Mouse (Mus musculus) ES-Bruce4 (cell line): ENCODE results near the gene Mlxip. TPM values are rescaled to one million over a fixed set of nuclear protein-coding genes. Genes with fewer than 3 reads are reported as not detected.

Experiments used
- H3K27ac ChIP-seq: 2 replicates; pipeline ENCODE4 v1.5.1; 2012; ENCODE audit warnings: low read length, inconsistent platforms; ENCODE audit not compliant: insufficient read depth
- H3K27me3 ChIP-seq: 2 replicates; pipeline ENCODE4 v1.6.1; 2012; ENCODE audit warnings: mild to moderate bottlenecking, low read length, inconsistent platforms; ENCODE audit not compliant: control insufficient read depth, poor library complexity, insufficient read depth, severe bottlenecking
- H3K36me3 ChIP-seq: 2 replicates; pipeline ENCODE4 v1.6.1; 2012; ENCODE audit warnings: inconsistent platforms, mild to moderate bottlenecking, low read length, moderate library complexity; ENCODE audit not compliant: control insufficient read depth, poor library complexity, insufficient read depth, severe bottlenecking
- H3K4me1 ChIP-seq: one replicate; pipeline ENCODE4 v1.8.1; 2011; ENCODE audit warnings: low read length; ENCODE audit not compliant: control insufficient read depth, insufficient read depth
- H3K4me3 ChIP-seq: 2 replicates; pipeline ENCODE4 v1.5.1; 2011; ENCODE audit warnings: low read depth, mild to moderate bottlenecking, low read length
- H3K9ac ChIP-seq: 2 replicates; pipeline ENCODE4 v1.6.1; 2012; ENCODE audit warnings: low read depth, mild to moderate bottlenecking, inconsistent platforms; ENCODE audit not compliant: poor library complexity, severe bottlenecking
- H3K9me3 ChIP-seq: replicated peaks from 2 replicates; pipeline ENCODE4 v1.6.1; 2012; ENCODE audit warnings: mild to moderate bottlenecking, low read length, inconsistent platforms; ENCODE audit not compliant: control insufficient read depth, poor library complexity, insufficient read depth, severe bottlenecking
- CTCF ChIP-seq: IDR thresholded peaks from one replicate; pipeline ENCODE4 v1.8.1; 2011; ENCODE audit warnings: low read depth, low read length
- EP300 ChIP-seq: IDR thresholded peaks from 2 replicates; pipeline ENCODE4 v1.6.1; 2011; ENCODE audit warnings: low read depth, low read length; ENCODE audit not compliant: insufficient read depth
- POLR2A ChIP-seq: IDR thresholded peaks from one replicate; pipeline ENCODE4 v1.8.1; 2011; ENCODE audit warnings: low read length; ENCODE audit not compliant: insufficient read depth
- polyA plus RNA-seq: library from polyadenylated mRNA; stranded (reverse); fragments of >200 nt; gene quantifications from 2 replicates; pipeline ENCODE4 v1.2.4, GENCODE M21; 2011; ENCODE audit warnings: low read depth; ENCODE audit not compliant: missing spikeins, insufficient read depth, insufficient read length

The Mlxip gene
- polyA plus RNA-seq, 1 experiment: 22.5 TPM

DNA sequence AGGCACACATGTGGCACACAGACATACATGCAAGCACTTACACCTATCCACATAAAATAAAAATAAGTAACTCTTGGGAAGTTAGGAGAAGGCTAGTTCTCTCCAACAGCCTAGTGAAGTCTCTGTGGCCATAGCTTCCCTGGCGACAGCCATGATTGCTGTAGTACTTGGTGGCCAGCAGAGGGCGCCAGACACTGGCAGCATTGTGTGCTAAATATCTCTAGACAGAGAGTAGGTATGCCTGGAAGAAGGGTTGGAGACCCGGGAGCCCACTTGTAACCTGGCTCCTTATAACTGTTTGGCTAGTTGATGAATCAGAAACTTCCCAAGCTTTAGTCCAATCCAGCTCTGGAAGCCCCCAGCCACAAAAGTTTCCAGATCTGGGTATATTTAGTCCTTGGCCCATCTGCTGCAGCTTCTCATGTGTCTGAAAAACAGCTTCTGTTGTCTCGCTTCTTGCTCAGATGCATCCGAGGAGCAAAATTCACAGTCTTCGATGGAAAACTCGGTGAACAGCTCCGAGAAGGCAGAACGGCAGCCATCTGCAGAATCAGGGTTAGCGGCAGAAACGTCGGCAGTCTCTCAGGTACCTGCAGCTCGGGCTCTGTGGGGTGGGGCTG, 25.6 kb upstream of the Mlxip start:
- Histone ChIP-seq H3K27ac (no peak overlapping the region), H3K4me3 (no peak overlapping the region), H3K36me3 (peaks cover 10% of the 10 kb centered on the region; the same call in 1 of the 2 replicates), H3K27me3 (no peaks in the 10 kb centered on the region), H3K9me3 (no peaks in the 10 kb centered on the region), H3K9ac (no peak overlapping the region), H3K4me1 (peaks cover 16% of the 10 kb centered on the region)
- TF ChIP-seq POLR2A (no peak), CTCF (peak; percentile 97)

GRCm38 (mm10) chr5:123370049-123370448, 24.5 kb upstream of the Mlxip start:
- Histone ChIP-seq H3K9ac (no peak overlapping the region), H3K36me3 (peaks cover 10% of the 10 kb centered on the region; the same call in 1 of the 2 replicates), H3K27ac (no peak overlapping the region), H3K4me1 (peaks cover 16% of the 10 kb centered on the region), H3K4me3 (no peak overlapping the region), H3K27me3 (no peaks in the 10 kb centered on the region), H3K9me3 (no peaks in the 10 kb centered on the region)
- TF ChIP-seq CTCF (no peak), EP300 (no peak), POLR2A (no peak)

DNA sequence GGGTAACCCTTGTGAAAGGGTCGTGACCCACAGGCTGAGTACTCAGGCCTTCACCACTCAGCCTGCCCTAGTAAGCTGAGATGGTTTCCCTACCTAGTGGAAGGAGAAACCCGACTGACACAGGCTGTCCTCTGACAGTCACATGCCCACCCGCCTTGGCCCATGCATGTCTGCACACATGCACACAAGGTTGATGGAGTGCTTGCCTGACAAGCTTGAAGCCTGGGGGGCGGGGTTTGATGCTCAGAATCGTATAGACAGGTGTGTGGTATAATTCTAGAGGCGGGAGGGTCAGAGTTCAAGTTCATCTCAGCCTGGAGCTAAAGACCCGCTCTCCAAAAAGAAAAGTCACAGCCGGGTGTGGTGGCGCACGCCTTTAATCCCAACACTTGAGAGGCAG, 19.3 kb upstream of the Mlxip start:
- H3K36me3 ChIP-seq: peaks cover 6% of the 10 kb centered on the region; the same call in 1 of the 2 replicates
- H3K27me3 ChIP-seq: no peaks in the 10 kb centered on the region
- no peak overlapping the region for H3K4me3 ChIP-seq
- H3K9me3 ChIP-seq: no peaks in the 10 kb centered on the region
- no peak overlapping the region for H3K9ac ChIP-seq
- H3K4me1 ChIP-seq: peaks cover 19% of the 10 kb centered on the region
- H3K27ac ChIP-seq: peak overlapping the region; percentile 100
- no peak for TF ChIP-seq EP300
- TF ChIP-seq CTCF: no peak
- TF ChIP-seq POLR2A: no peak

- no peaks in the 10 kb centered on the region for H3K27me3 ChIP-seq
Observed at GRCm38 (mm10) chr5:123375793-123376452, 18.7 kb upstream of the Mlxip start.

DNA sequence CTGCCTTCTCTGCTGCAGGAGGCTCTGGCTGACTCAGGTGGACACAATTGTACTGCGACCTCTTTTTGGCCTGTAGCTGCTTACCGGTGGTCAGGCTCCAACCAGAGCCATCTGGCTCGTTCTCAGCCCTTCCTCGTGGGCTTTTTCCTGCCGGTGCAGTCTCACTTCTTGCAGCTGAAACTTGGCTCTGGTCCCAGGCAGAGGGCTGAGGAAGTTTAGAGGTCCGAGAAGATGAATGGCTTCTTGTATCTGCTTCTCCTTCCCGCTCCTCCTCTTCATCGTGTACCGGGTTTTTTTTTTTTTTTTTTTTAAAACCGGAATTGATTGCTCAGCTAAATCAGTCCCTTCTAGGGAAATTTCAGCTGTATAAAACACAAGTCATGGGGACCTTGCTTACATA, 18.0 kb upstream of the Mlxip start:
- TF ChIP-seq EP300: no peak
- TF ChIP-seq CTCF: no peak
- TF ChIP-seq POLR2A: no peak
- peak overlapping the region; percentile 100 for H3K27ac ChIP-seq
- no peaks in the 10 kb centered on the region for H3K9me3 ChIP-seq
- H3K36me3 ChIP-seq: peaks cover 3% of the 10 kb centered on the region; the same call in 1 of the 2 replicates
- H3K27me3 ChIP-seq: no peaks in the 10 kb centered on the region
- peak overlapping the region; percentile 30 for H3K9ac ChIP-seq
- peaks cover 13% of the 10 kb centered on the region for H3K4me1 ChIP-seq
- H3K4me3 ChIP-seq: peak overlapping the region; percentile 50

More at GRCm38 (mm10) chr5:123375793-123376452, 18.7 kb upstream of the Mlxip start:
- TF ChIP-seq POLR2A (no peak), EP300 (no peak), CTCF (no peak)
- peaks cover 6% of the 10 kb centered on the region; the same call in 1 of the 2 replicates for H3K36me3 ChIP-seq
- peaks cover 15% of the 10 kb centered on the region for H3K4me1 ChIP-seq
- H3K4me3 ChIP-seq: no peak overlapping the region
- no peaks in the 10 kb centered on the region for H3K9me3 ChIP-seq
- H3K9ac ChIP-seq: peak overlapping the region; percentile 30
- peak overlapping the region; percentile 100 for H3K27ac ChIP-seq
